Mouse (Mus musculus): ENCODE results near the gene Myom1. TPM values are rescaled to one million over a fixed set of nuclear protein-coding genes. Genes with fewer than 3 reads are reported as not detected.
A peak's percentile ranks its signal among the peaks of the same experiment; 100 is the strongest.

The Myom1 gene
- polyA plus RNA-seq, 1 experiment from 2014 or later: 9.2 TPM

GRCm38 (mm10) chr17:71089781-71090480, 87.5 kb downstream of the Myom1 start:
- ATAC-seq (peak; percentile 54), DNase-seq (ENCODE audit: low spot score) (peak; percentile 88)
- Histone ChIP-seq H3K9me3 (ENCODE audit: low read length) (no peaks in the 10 kb centered on the region), H3K36me3 (ENCODE audit: insufficient read depth, low read length) (no peaks in the 10 kb centered on the region), H3K27me3 (replicated peaks; ENCODE audit: insufficient read depth, low read length) (no peaks in the 10 kb centered on the region), H3K4me2 (replicated peaks; ENCODE audit: low read depth, low read length) (no peak overlapping the region), H3K27ac (ENCODE audit: low read length) (peak overlapping the region; percentile 95), H3K4me1 (ENCODE audit: insufficient read depth, low read depth, low read length) (peaks cover 9% of the 10 kb centered on the region; the same call in 1 of the 2 replicates), H3K9ac (replicated peaks; ENCODE audit: low read depth) (no peak overlapping the region), H3K4me3 (ENCODE audit: low read depth, low read length) (no peak overlapping the region)
- 67% methylated on average over 11 of the region's 11 CpGs for WGBS
- TF ChIP-seq EP300 (IDR thresholded peaks at IDR 0.05) (peak; percentile 74), CTCF (IDR thresholded peaks at IDR 0.05) (no peak)

- Histone ChIP-seq H3K27me3 (replicated peaks; ENCODE audit: insufficient read depth, low read length) (no peaks in the 10 kb centered on the region), H3K4me3 (ENCODE audit: low read depth, low read length) (no peak overlapping the region), H3K4me1 (ENCODE audit: insufficient read depth, low read depth, low read length) (peaks cover 9% of the 10 kb centered on the region; the same call in 1 of the 2 replicates), H3K36me3 (ENCODE audit: insufficient read depth, low read length) (no peaks in the 10 kb centered on the region), H3K4me2 (replicated peaks; ENCODE audit: low read depth, low read length) (no peak overlapping the region), H3K9me3 (ENCODE audit: low read length) (no peaks in the 10 kb centered on the region), H3K9ac (replicated peaks; ENCODE audit: low read depth) (no peak overlapping the region), H3K27ac (ENCODE audit: low read length) (peak overlapping the region; percentile 95)
- ATAC-seq: no peak
- WGBS: 45% methylated on average over 4 of the region's 4 CpGs
- DNase-seq (ENCODE audit: low spot score): peak; percentile 39
- TF ChIP-seq EP300 (IDR thresholded peaks at IDR 0.05) (no peak; the same call in 1 of the 2 replicates), CTCF (IDR thresholded peaks at IDR 0.05) (no peak)
These were observed 88.6 kb downstream of the Myom1 start for GRCm38 (mm10) chr17:71091024-71091423.

- Histone ChIP-seq H3K27ac (ENCODE audit: low read length) (0 out of 2 replicates have a peak overlapping the region, but pooled peaks have one; percentile 6), H3K9me3 (ENCODE audit: low read length) (no peaks in the 10 kb centered on the region), H3K4me1 (ENCODE audit: insufficient read depth, low read depth, low read length) (peaks cover 9% of the 10 kb centered on the region; the same call in 1 of the 2 replicates), H3K4me2 (replicated peaks; ENCODE audit: low read depth, low read length) (no peak overlapping the region), H3K4me3 (ENCODE audit: low read depth, low read length) (no peak overlapping the region), H3K36me3 (ENCODE audit: insufficient read depth, low read length) (no peaks in the 10 kb centered on the region), H3K9ac (replicated peaks; ENCODE audit: low read depth) (no peak overlapping the region), H3K27me3 (replicated peaks; ENCODE audit: insufficient read depth, low read length) (no peaks in the 10 kb centered on the region)
- DNase-seq (ENCODE audit: low spot score): peak; percentile 38
- WGBS: 69% methylated on average over 4 of the region's 4 CpGs
- TF ChIP-seq CTCF (IDR thresholded peaks at IDR 0.05): no peak
- no peak for TF ChIP-seq EP300 (IDR thresholded peaks at IDR 0.05)
- no peak for ATAC-seq
These were observed 89.9 kb downstream of the Myom1 start for GRCm38 (mm10) chr17:71092341-71092740.

- Histone ChIP-seq H3K36me3 (ENCODE audit: insufficient read depth, low read length) (no peaks in the 10 kb centered on the region), H3K4me2 (replicated peaks; ENCODE audit: low read depth, low read length) (no peak overlapping the region), H3K4me1 (ENCODE audit: insufficient read depth, low read depth, low read length) (peaks cover 9% of the 10 kb centered on the region; the same call in 1 of the 2 replicates), H3K9ac (replicated peaks; ENCODE audit: low read depth) (no peak overlapping the region), H3K27ac (ENCODE audit: low read length) (peak overlapping the region; percentile 68), H3K27me3 (replicated peaks; ENCODE audit: insufficient read depth, low read length) (no peaks in the 10 kb centered on the region), H3K9me3 (ENCODE audit: low read length) (no peaks in the 10 kb centered on the region), H3K4me3 (ENCODE audit: low read depth, low read length) (no peak overlapping the region)
- ATAC-seq (peak; percentile 11; the same call in 1 of the 2 replicates), DNase-seq (ENCODE audit: low spot score) (peak; percentile 74)
- WGBS: 45% methylated on average over 5 of the region's 5 CpGs
- TF ChIP-seq EP300 (IDR thresholded peaks at IDR 0.05) (peak; percentile 71), CTCF (IDR thresholded peaks at IDR 0.05) (no peak)
These were observed 91.4 kb downstream of the Myom1 start for GRCm38 (mm10) chr17:71093793-71094192.

GRCm38 (mm10) chr17:71094438-71094837, 92.0 kb downstream of the Myom1 start:
- peaks cover 9% of the 10 kb centered on the region; the same call in 1 of the 2 replicates for H3K4me1 ChIP-seq (ENCODE audit: insufficient read depth, low read depth, low read length)
- H3K9me3 ChIP-seq (ENCODE audit: low read length): no peaks in the 10 kb centered on the region
- no peak overlapping the region for H3K4me3 ChIP-seq (ENCODE audit: low read depth, low read length)
- ATAC-seq (no peak), DNase-seq (ENCODE audit: low spot score) (no peak)
- H3K36me3 ChIP-seq (ENCODE audit: insufficient read depth, low read length): no peaks in the 10 kb centered on the region
- no peaks in the 10 kb centered on the region for H3K27me3 ChIP-seq (replicated peaks; ENCODE audit: insufficient read depth, low read length)
- WGBS: 81% methylated on average over 3 of the region's 3 CpGs
- H3K4me2 ChIP-seq (replicated peaks; ENCODE audit: low read depth, low read length): no peak overlapping the region
- TF ChIP-seq EP300 (IDR thresholded peaks at IDR 0.05): no peak
- TF ChIP-seq CTCF (IDR thresholded peaks at IDR 0.05): no peak
- no peak overlapping the region for H3K9ac ChIP-seq (replicated peaks; ENCODE audit: low read depth)
- H3K27ac ChIP-seq (ENCODE audit: low read length): peak overlapping the region; percentile 64

- no peak for ATAC-seq
- H3K27ac ChIP-seq (ENCODE audit: low read length): no peak overlapping the region
- H3K36me3 ChIP-seq (ENCODE audit: insufficient read depth, low read length): no peaks in the 10 kb centered on the region
- H3K9me3 ChIP-seq (ENCODE audit: low read length): no peaks in the 10 kb centered on the region
- no peaks in the 10 kb centered on the region for H3K27me3 ChIP-seq (replicated peaks; ENCODE audit: insufficient read depth, low read length)
- H3K4me1 ChIP-seq (ENCODE audit: insufficient read depth, low read depth, low read length): peaks cover 4% of the 10 kb centered on the region; the same call in 1 of the 2 replicates
- peak; percentile 63 for TF ChIP-seq EP300 (IDR thresholded peaks at IDR 0.05)
- no peak for TF ChIP-seq CTCF (IDR thresholded peaks at IDR 0.05)
- no peak overlapping the region for H3K9ac ChIP-seq (replicated peaks; ENCODE audit: low read depth)
- no peak overlapping the region for H3K4me3 ChIP-seq (ENCODE audit: low read depth, low read length)
- peak; percentile 55 for DNase-seq (ENCODE audit: low spot score)
- no peak overlapping the region for H3K4me2 ChIP-seq (replicated peaks; ENCODE audit: low read depth, low read length)
- WGBS: 44% methylated on average over 8 of the region's 8 CpGs
These were observed 94.2 kb downstream of the Myom1 start for GRCm38 (mm10) chr17:71096557-71097208.
